Mouse (Mus musculus): ENCODE measurements around the gene Ccdc84. TPM values are rescaled to one million over a fixed set of nuclear protein-coding genes. Genes with fewer than 3 reads are reported as not detected.
"Not testable (repeated sequence)": the region's sequence is repeated elsewhere in the genome, so short reads cannot be mapped to it uniquely, and the experiment has no call there.

Gene Ccdc84
- polyA plus RNA-seq, 1 experiment from 2014 or later, result 32.9 TPM

- Histone ChIP-seq H3K4me2 (no peak overlapping the region), H3K36me3 (0 out of 2 replicates have a peak, but pooled peaks cover 4% of the 10 kb centered on the region)
- WGBS, result 75% methylated on average over 5 of the region's 5 CpGs
These were observed 2.0 kb upstream of the Ccdc84 start for GRCm38 (mm10) chr9:44420280-44420898.

GRCm38 (mm10) chr9:44419730-44420129 lies 1.4 kb upstream of the Ccdc84 start:
- not testable (repeated sequence) for H3K9ac ChIP-seq; H3K27me3 ChIP-seq; ATAC-seq (ENCODE audit: low FRiP score); H3K4me2 ChIP-seq; H3K9me3 ChIP-seq; H3K4me3 ChIP-seq; H3K27ac ChIP-seq; H3K36me3 ChIP-seq
- peaks cover 18% of the 10 kb centered on the region for H3K4me1 ChIP-seq (replicated peaks)
- 94% methylated on average over 9 of the region's 9 CpGs for WGBS

More at GRCm38 (mm10) chr9:44420280-44420898, 2.0 kb upstream of the Ccdc84 start:
- Histone ChIP-seq H3K27me3 (no peaks in the 10 kb centered on the region; the same call in 1 of the 2 replicates), H3K4me3 (no peak overlapping the region), H3K4me1 (replicated peaks) (peaks cover 18% of the 10 kb centered on the region), H3K9me3 (no peaks in the 10 kb centered on the region), H3K9ac (no peak overlapping the region), H3K27ac (no peak overlapping the region)
- ATAC-seq (ENCODE audit: low FRiP score), result no peak

- Histone ChIP-seq H3K4me1 (replicated peaks) (peaks cover 18% of the 10 kb centered on the region), H3K9ac (peak overlapping the region; percentile 96), H3K27ac (peak overlapping the region; percentile 84), H3K27me3 (no peaks in the 10 kb centered on the region), H3K4me3 (peak overlapping the region; percentile 81), H3K9me3 (no peaks in the 10 kb centered on the region), H3K4me2 (peak overlapping the region; percentile 90), H3K36me3 (peaks cover 17% of the 10 kb centered on the region)
- under 1% methylated on average over 38 of the region's 38 CpGs for WGBS
- ATAC-seq (ENCODE audit: low FRiP score), result peak; percentile 89
These were observed 441 bp downstream of the Ccdc84 start for GRCm38 (mm10) chr9:44417892-44418363.

- H3K4me2 ChIP-seq, result peak overlapping the region; percentile 90
- 9% methylated on average over 26 of the region's 26 CpGs for whole genome bisulfite sequencing
- peak overlapping the region; percentile 81 for H3K4me3 ChIP-seq
- H3K36me3 ChIP-seq, result peaks cover 23% of the 10 kb centered on the region
- H3K4me1 ChIP-seq (replicated peaks), result peaks cover 18% of the 10 kb centered on the region
- peak; percentile 55; the same call in 1 of the 2 replicates for ATAC-seq (ENCODE audit: low FRiP score)
- peak overlapping the region; percentile 96 for H3K9ac ChIP-seq
- H3K27me3 ChIP-seq, result no peaks in the 10 kb centered on the region
- H3K9me3 ChIP-seq, result no peaks in the 10 kb centered on the region
- H3K27ac ChIP-seq, result peak overlapping the region; percentile 84
These were observed 1.0 kb downstream of the Ccdc84 start for GRCm38 (mm10) chr9:44417156-44417891.

GRCm38 (mm10) chr9:44412781-44413180 lies 5.6 kb downstream of the Ccdc84 start:
- H3K9me3 ChIP-seq, result no peaks in the 10 kb centered on the region
- no peaks in the 10 kb centered on the region for H3K27me3 ChIP-seq
- no peak for ATAC-seq (ENCODE audit: low FRiP score)
- no peak overlapping the region for H3K27ac ChIP-seq
- no peak overlapping the region for H3K4me2 ChIP-seq
- no peak overlapping the region for H3K9ac ChIP-seq
- H3K4me3 ChIP-seq, result no peak overlapping the region
- WGBS, result 90% methylated on average over 2 of the region's 2 CpGs
- H3K4me1 ChIP-seq (replicated peaks), result peaks cover 28% of the 10 kb centered on the region
- H3K36me3 ChIP-seq, result peaks cover 59% of the 10 kb centered on the region

GRCm38 (mm10) chr9:44412306-44412705 lies 6.1 kb downstream of the Ccdc84 start:
- H3K4me3 ChIP-seq, result no peak overlapping the region
- no peak for ATAC-seq (ENCODE audit: low FRiP score)
- H3K9me3 ChIP-seq, result no peaks in the 10 kb centered on the region
- 89% methylated on average over 4 of the region's 4 CpGs for WGBS
- H3K9ac ChIP-seq, result no peak overlapping the region
- H3K27me3 ChIP-seq, result no peaks in the 10 kb centered on the region
- peaks cover 59% of the 10 kb centered on the region for H3K36me3 ChIP-seq
- H3K4me2 ChIP-seq, result no peak overlapping the region
- H3K4me1 ChIP-seq (replicated peaks), result peaks cover 25% of the 10 kb centered on the region
- no peak overlapping the region for H3K27ac ChIP-seq

- Histone ChIP-seq H3K27me3 (no peaks in the 10 kb centered on the region), H3K9me3 (no peaks in the 10 kb centered on the region), H3K27ac (no peak overlapping the region), H3K9ac (no peak overlapping the region), H3K4me3 (no peak overlapping the region), H3K4me2 (no peak overlapping the region), H3K36me3 (peaks cover 59% of the 10 kb centered on the region), H3K4me1 (replicated peaks) (peaks cover 21% of the 10 kb centered on the region)
- 90% methylated on average over 1 of the region's 1 CpGs for WGBS
- ATAC-seq (ENCODE audit: low FRiP score), result no peak
These were observed 6.7 kb downstream of the Ccdc84 start for GRCm38 (mm10) chr9:44411601-44412130.

- H3K36me3 ChIP-seq, result peaks cover 58% of the 10 kb centered on the region
- ATAC-seq (ENCODE audit: low FRiP score), result no peak
- H3K9ac ChIP-seq, result no peak overlapping the region
These were observed 7.6 kb downstream of the Ccdc84 start for GRCm38 (mm10) chr9:44410647-44411336.

GRCm38 (mm10) chr9:44408693-44409092 lies 9.7 kb downstream of the Ccdc84 start:
- peak overlapping the region; percentile 89; the same call in 1 of the 2 replicates for H3K9ac ChIP-seq
- H3K4me2 ChIP-seq, result peak overlapping the region; percentile 78
- not testable (repeated sequence) for ATAC-seq (ENCODE audit: low FRiP score); H3K9me3 ChIP-seq; H3K27ac ChIP-seq; H3K27me3 ChIP-seq
- peaks cover 42% of the 10 kb centered on the region for H3K4me1 ChIP-seq (replicated peaks)
- peak overlapping the region; percentile 80 for H3K4me3 ChIP-seq
- 87% methylated on average over 9 of the region's 9 CpGs for WGBS
- peaks cover 68% of the 10 kb centered on the region for H3K36me3 ChIP-seq

More at GRCm38 (mm10) chr9:44410647-44411336, 7.6 kb downstream of the Ccdc84 start:
- Histone ChIP-seq H3K27me3 (no peaks in the 10 kb centered on the region), H3K4me1 (replicated peaks) (peaks cover 22% of the 10 kb centered on the region), H3K9me3 (no peaks in the 10 kb centered on the region), H3K4me3 (no peak overlapping the region), H3K4me2 (no peak overlapping the region), H3K27ac (no peak overlapping the region)
- 79% methylated on average over 2 of the region's 2 CpGs for WGBS

GRCm38 (mm10) chr9:44407752-44408097 lies 10.6 kb downstream of the Ccdc84 start:
- peaks cover 69% of the 10 kb centered on the region for H3K36me3 ChIP-seq
- WGBS, result under 1% methylated on average over 24 of the region's 24 CpGs
- no peak for ATAC-seq (ENCODE audit: low FRiP score)

GRCm38 (mm10) chr9:44406906-44407751 lies 11.2 kb downstream of the Ccdc84 start, which contains the start of the genes Rps25 and Trappc4:
Rps25 (plus strand) TSS chr9:44407139.
Trappc4 (minus strand) TSS chr9:44407600.
- no peaks in the 10 kb centered on the region for H3K27me3 ChIP-seq
- under 1% methylated on average over 51 of the region's 51 CpGs for WGBS
- peaks cover 43% of the 10 kb centered on the region for H3K4me1 ChIP-seq (replicated peaks)
- peak within 1 kb of the TSS; percentile 89 for H3K9ac ChIP-seq
- peak; percentile 98 for ATAC-seq (ENCODE audit: low FRiP score)
- no peaks in the 10 kb centered on the region for H3K9me3 ChIP-seq
- peak within 1 kb of the TSS; percentile 78 for H3K4me2 ChIP-seq
- peak within 1 kb of the TSS; percentile 80 for H3K4me3 ChIP-seq
- peak within 1 kb of the TSS; percentile 97 for H3K27ac ChIP-seq
- H3K36me3 ChIP-seq, result peaks cover 69% of the 10 kb centered on the region

More at GRCm38 (mm10) chr9:44407752-44408097, 10.6 kb downstream of the Ccdc84 start:
- peak overlapping the region; percentile 97 for H3K27ac ChIP-seq
- H3K4me1 ChIP-seq (replicated peaks), result peaks cover 43% of the 10 kb centered on the region
- H3K4me3 ChIP-seq, result peak overlapping the region; percentile 80
- H3K4me2 ChIP-seq, result peak overlapping the region; percentile 78
- no peaks in the 10 kb centered on the region for H3K9me3 ChIP-seq
- peak overlapping the region; percentile 89 for H3K9ac ChIP-seq
- no peaks in the 10 kb centered on the region for H3K27me3 ChIP-seq
